Mouse (Mus musculus): ENCODE results near the gene Gm37240. TPM values are rescaled to one million over a fixed set of nuclear protein-coding genes. Genes with fewer than 3 reads are reported as not detected.
A peak's percentile ranks its signal among the peaks of the same experiment; 100 is the strongest.
"Not testable (repeated sequence)": the region's sequence is repeated elsewhere in the genome, so short reads cannot be mapped to it uniquely, and the experiment has no call there.

Gm37240 gene
- polyA plus RNA-seq, 1 experiment, result 0.26 TPM

GRCm38 (mm10) chr3:84679542-84679941, 1207.8 kb downstream of the Gm37240 start:
- no peak for DNase-seq (ENCODE audit: extremely low spot score in 1 of 2, low spot score in 1 of 2)

DNA sequence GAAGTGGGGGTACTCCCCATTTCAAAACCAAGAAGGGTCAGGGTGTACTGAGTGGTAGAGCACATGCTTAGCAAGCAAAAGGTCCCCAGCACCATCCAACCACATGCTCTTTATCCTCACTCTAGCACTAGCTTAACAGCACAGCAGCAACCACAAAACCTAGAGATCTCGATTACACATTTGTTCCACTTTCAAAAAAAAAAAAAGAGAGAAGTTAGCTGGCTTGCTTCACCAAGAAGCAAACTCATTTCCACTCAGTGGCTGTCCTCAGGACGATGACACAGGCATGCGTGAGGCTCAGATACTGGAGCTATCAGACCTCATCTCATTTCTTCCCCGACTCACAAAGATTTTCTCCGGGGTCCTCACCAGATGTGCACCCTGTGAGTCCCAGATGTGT, 1208.4 kb downstream of the Gm37240 start:
- DNase-seq (ENCODE audit: extremely low spot score in 1 of 2, low spot score in 1 of 2), result no peak

- DNase-seq (ENCODE audit: extremely low spot score in 1 of 2, low spot score in 1 of 2), result no peak
Measured at GRCm38 (mm10) chr3:84675710-84676109, 1211.6 kb downstream of the Gm37240 start.

DNA sequence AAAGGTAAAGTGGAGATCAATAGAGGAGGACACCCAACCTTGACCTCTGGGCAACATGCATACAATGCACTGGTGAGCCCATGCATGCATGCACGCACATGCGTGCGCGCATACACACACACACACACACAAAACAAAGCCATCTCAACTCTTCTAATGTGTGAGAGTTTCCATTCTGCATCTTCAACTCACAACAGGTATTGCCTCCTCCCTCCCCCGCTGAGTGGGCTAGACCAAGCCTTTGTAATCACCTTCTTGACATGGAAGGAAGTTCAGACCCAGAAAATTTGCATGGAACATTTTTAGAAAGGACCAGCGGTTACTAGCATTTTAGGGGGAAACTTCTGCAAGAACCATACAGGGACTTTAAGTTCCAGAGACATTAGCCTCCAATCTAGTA, 1213.8 kb downstream of the Gm37240 start:
- no peak for DNase-seq (ENCODE audit: extremely low spot score in 1 of 2, low spot score in 1 of 2)

DNA sequence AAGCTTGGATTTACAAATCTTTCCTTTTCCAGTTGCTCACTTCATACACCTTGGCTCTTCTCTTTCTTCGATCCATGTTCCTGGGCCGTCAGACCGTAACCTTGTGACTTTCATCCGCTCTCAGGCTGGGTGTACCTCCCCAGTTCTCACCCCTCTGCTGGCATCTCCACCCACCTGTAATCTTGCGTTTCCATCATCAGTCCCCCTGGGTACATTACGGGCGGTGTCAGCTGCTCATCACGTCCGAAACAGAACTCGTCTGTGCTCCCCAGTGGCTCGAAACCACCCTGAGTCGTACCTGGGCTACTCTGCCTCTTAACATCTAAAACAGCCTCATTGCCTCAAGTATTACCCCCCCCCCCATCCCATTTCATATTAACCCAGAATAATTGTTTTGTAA, 1215.2 kb downstream of the Gm37240 start:
- no peak for DNase-seq (ENCODE audit: extremely low spot score in 1 of 2, low spot score in 1 of 2)

DNA sequence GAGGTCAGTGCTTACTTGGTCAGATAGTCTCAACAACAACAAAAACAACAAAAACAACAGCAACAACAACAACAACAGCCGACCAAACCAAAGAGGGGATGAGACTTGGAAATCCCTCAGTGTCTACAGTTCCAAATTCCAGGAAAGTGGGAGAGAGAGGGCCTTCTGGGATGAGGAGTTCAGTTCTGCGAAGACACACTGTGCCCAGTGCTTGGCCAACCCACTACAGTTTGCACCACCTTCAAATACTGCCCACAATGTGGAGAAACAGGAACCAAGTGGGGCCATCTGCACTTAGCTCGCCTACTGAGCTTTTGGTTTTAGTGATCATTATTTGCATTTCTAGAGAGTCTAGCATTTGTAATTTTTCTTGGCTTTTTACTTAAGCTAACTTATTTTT, 1218.4 kb downstream of the Gm37240 start:
- DNase-seq (ENCODE audit: extremely low spot score in 1 of 2, low spot score in 1 of 2), result no peak

DNA sequence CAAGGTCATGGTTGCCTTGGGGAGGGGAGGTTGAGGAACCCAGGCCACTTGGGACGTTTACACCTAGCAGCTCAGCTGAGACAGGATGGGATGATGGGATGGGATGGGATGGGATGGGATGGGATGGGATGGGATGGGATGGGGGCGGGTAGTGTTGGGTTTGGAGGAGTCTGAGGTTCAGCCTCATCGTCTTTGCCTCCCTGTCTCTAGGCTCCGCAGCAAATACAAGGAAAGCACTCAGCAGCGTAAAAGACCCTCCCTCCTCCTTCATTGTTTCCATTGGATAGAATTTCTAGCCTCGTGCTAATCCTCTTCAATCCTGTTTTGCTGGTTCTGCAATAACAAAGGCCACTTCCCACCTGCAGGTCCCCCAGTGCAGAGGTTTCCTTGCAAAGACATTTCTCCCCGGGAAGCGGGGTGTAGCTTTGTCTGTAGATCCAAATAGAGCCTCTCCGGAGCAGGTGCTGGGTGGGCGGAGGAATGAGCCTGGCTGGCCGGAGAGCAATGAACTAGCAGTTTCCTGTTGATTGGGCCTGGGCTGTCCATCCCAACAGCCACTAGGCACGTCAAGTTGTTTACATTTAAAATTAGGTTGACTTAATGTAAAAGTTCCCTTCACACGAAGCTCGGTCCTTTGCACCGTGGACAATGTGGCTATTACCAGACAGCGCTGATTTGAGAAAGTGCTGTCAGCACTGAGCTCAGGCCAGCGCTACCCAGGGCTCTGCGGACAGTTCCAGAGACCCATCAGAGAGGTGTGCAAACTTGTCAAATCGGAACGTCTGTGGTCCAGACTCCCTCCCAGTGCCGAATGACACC, 1221.9 kb downstream of the Gm37240 start:
- DNase-seq (ENCODE audit: extremely low spot score in 1 of 2, low spot score in 1 of 2), result no peak

DNA sequence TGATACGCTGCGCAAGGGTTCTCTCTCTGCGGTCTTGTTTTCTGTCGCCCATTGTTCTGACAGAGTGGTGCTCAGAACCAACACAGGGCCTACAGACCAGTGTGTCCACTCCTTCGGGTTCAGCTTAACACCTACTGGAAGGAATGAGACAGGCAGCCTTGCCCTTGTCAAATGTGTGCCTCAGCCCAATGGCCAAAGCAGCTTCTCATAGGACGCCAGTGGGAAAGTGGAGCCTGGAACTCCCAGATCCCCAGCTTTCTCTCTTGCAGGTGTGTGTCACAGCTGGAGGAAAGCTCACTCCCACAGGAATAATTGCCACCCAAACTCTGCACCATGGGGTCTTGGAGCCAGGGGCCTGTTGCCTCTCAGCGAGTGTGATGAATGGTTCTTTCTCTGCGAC, 1222.6 kb downstream of the Gm37240 start:
- no peak for DNase-seq (ENCODE audit: extremely low spot score in 1 of 2, low spot score in 1 of 2)

DNA sequence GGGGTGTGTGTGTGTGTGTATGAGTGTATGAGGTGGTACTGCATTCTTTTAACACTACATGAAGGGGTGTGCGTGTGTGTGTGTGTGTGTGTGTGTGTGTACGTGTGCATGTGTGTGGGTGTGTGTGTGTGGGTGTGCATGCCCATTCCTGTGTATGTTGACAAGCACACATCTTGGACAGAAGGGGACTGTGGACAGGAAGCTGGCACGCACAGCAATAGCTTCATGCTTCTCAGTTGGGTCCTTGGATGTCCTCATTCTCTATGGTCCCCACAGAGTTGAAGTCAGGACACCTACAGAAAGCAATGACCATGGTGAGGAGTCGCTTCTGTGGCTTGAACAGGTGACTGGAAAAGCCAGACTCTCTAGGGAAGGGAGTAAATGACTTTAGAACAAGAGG, 1223.5 kb downstream of the Gm37240 start:
- no peak for DNase-seq (ENCODE audit: extremely low spot score in 1 of 2, low spot score in 1 of 2)

DNA sequence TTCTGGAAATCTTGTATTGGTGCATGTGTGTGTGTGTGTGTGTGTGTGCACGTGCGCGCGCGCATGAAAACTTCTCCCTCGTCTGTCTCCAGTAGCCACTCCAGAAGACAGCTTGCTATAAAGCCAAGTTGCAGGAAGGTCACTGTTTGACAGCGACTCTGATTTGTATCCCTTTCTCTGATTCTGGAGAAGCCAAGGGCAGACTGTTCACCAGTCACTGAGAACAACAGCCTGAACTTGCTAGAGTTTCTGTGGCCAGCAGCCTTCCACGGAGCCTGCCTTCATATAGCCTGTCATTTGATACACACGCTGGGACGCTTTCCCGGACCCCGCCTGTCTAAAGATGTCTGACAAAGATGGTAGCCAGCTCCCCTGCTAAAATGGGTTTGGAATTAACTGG, 1224.2 kb downstream of the Gm37240 start:
- DNase-seq (ENCODE audit: extremely low spot score in 1 of 2, low spot score in 1 of 2), result no peak

DNA sequence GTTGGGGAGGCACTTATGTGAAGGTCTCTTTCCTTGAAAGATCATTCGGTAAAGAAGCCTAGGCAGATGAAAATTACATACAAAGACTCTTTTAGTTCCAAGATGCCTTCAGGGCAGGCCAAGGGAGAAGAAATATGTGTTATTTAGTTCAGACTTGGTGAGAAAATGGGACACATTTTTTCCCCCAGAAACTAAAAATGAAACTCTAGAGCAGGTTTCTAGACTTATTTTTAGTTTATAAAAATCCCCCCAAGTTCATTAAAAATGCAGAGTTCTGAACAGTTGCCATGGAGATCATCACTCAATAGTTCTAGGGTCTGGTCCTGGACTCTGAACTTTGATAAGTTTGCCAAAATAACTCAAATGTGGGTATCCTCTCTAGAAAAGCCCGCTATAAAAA, 1226.9 kb downstream of the Gm37240 start:
- DNase-seq (ENCODE audit: extremely low spot score in 1 of 2, low spot score in 1 of 2), result no peak

- DNase-seq (ENCODE audit: extremely low spot score in 1 of 2, low spot score in 1 of 2), result no peak
Measured at GRCm38 (mm10) chr3:84658872-84659271, 1228.4 kb downstream of the Gm37240 start.

- DNase-seq (ENCODE audit: extremely low spot score in 1 of 2, low spot score in 1 of 2), result no peak
Measured at GRCm38 (mm10) chr3:84658017-84658416, 1229.3 kb downstream of the Gm37240 start.

- DNase-seq (ENCODE audit: extremely low spot score in 1 of 2, low spot score in 1 of 2), result no peak
Measured at GRCm38 (mm10) chr3:84657240-84657639, 1230.1 kb downstream of the Gm37240 start.

- DNase-seq (ENCODE audit: extremely low spot score in 1 of 2, low spot score in 1 of 2), result not testable (repeated sequence)
Measured at GRCm38 (mm10) chr3:84655785-84656150, 1231.5 kb downstream of the Gm37240 start.

- no peak for DNase-seq (ENCODE audit: extremely low spot score in 1 of 2, low spot score in 1 of 2)
Measured at GRCm38 (mm10) chr3:84654900-84655784, 1232.2 kb downstream of the Gm37240 start.

GRCm38 (mm10) chr3:84654246-84654826, 1233.0 kb downstream of the Gm37240 start:
- DNase-seq (ENCODE audit: extremely low spot score in 1 of 2, low spot score in 1 of 2), result no peak

- no peak for DNase-seq (ENCODE audit: extremely low spot score in 1 of 2, low spot score in 1 of 2)
Measured at GRCm38 (mm10) chr3:84653557-84654245, 1233.6 kb downstream of the Gm37240 start.

DNA sequence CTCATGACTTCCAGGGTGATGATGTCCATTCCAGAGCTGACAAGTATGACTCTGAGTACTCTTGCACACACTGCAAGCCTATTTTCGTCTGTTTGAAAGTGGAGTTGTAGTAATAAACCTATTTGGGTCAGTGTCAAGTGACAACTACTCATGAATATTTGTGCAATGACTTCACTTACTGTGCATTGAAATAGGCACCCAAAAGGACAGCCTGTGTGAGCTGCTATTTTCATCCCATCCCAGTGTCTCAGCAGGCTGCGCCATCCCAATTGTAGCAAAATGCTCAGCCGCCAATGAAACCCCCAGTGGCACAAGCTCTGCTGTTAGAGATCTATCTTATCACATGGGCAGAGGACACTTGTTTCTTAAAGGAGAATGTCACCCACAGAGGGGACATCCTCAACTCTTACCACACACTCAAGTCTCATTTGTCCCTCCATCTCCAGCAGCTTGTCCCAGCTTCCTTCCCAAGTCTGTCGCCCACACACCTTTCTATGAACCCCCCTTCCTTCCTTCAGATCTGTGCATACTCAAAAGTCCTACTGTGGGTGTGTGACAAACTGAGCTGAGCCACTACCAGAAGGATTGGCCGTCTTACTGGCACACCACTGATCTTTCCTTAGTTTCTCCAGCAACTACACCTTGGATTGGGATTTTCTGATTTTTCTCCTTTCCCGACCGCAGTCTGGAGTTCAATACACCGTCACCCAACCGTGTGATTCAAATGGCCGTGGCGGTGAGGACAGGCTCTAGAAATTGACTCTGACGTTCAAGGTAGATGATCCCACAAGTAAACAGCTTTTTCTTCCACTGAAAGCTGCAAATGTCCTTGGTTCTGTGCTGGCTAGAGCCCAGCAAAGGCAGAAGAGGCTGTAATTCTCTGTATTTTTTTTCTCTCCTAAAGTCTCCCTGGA, 1234.4 kb downstream of the Gm37240 start:
- peak; percentile 14 to 29 for DNase-seq (ENCODE audit: extremely low spot score in 1 of 2, low spot score in 1 of 2)

Data from frontal cortex, adult 2 months (tissue).